19 mouse cellular contexts compared by ENCODE assay signal in genomic region chr6:8645708-8646107, GRCm38 (mm10).
DNase-seq lines count a peak whose midpoint lies in the region; ATAC-seq lines count a peak whose summit lies in the region.
"Had no signal": no experiment of that assay in that cellular context is flagged by ENCODE, and none has a peak within 500 bp of the region (broad histone marks: within the 10 kb centered on the region; RNA-seq: fewer than 3 reads in every experiment).

No protein-coding gene starts in this region.

- H3K4me3 ChIP-seq in midbrain, embryonic 11.5 days (ENCODE audit: low read depth, low read length) = no peak overlapping the region
- H3K4me3 ChIP-seq in midbrain, embryonic 15.5 days = no peak overlapping the region
- H3K4me3 ChIP-seq in forebrain, embryonic 15.5 days = no peak overlapping the region
- H3K4me3 ChIP-seq: embryonic facial prominence, embryonic 13.5 days; hindbrain, embryonic 15.5 days; megakaryocyte, embryonic 14.5 days; neural tube, embryonic 13.5 days had no signal

- no peak overlapping the region for H3K9ac ChIP-seq in midbrain, embryonic 11.5 days (ENCODE audit: low read length)
- H3K9ac ChIP-seq in midbrain, embryonic 15.5 days = no peak overlapping the region
- H3K9ac ChIP-seq in forebrain, embryonic 15.5 days (replicated peaks) = no peak overlapping the region
- H3K9ac ChIP-seq: embryonic facial prominence, embryonic 13.5 days; hindbrain, embryonic 15.5 days; liver, postnatal 0 days; neural tube, embryonic 13.5 days had no signal

- no peak overlapping the region for H3K4me2 ChIP-seq in midbrain, embryonic 11.5 days
- H3K4me2 ChIP-seq in midbrain, embryonic 15.5 days = no peak overlapping the region
- no peak overlapping the region for H3K4me2 ChIP-seq in forebrain, embryonic 15.5 days (replicated peaks)
- H3K4me2 ChIP-seq: embryonic facial prominence, embryonic 13.5 days; hindbrain, embryonic 15.5 days; neural tube, embryonic 13.5 days had no signal

- WGBS in midbrain, embryonic 11.5 days = 64% methylated on average over 2 of the region's 2 CpGs
- 35% methylated on average over 2 of the region's 2 CpGs for WGBS in midbrain, embryonic 15.5 days
- 39% methylated on average over 2 of the region's 2 CpGs for WGBS in forebrain, embryonic 15.5 days

- ATAC-seq in cerebellum, adult (ENCODE audit: insufficient number of reproducible peaks, low FRiP score, low TSS enrichment) = peak; percentile 77
- ATAC-seq in midbrain, embryonic 11.5 days (ENCODE audit: low FRiP score) = 0 out of 2 replicates have a peak, but pooled peaks have one; percentile 60
- no peak for ATAC-seq in midbrain, embryonic 15.5 days (replicated peaks)
- ATAC-seq in forebrain, embryonic 15.5 days (replicated peaks) = peak; percentile 51; the same call in 1 of the 2 replicates
- ATAC-seq: liver, postnatal 0 days had no signal

- H3K27ac ChIP-seq in midbrain, embryonic 11.5 days (ENCODE audit: low read depth, low read length) = no peak overlapping the region
- H3K27ac ChIP-seq in midbrain, embryonic 15.5 days = no peak overlapping the region
- H3K27ac ChIP-seq in forebrain, embryonic 15.5 days (replicated peaks) = no peak overlapping the region
- H3K27ac ChIP-seq: hindbrain, embryonic 15.5 days; neural tube, embryonic 13.5 days had no signal

- no peaks in the 10 kb centered on the region for H3K9me3 ChIP-seq in midbrain, embryonic 11.5 days (ENCODE audit: control insufficient read depth, low read length)
- no peaks in the 10 kb centered on the region for H3K9me3 ChIP-seq in midbrain, embryonic 15.5 days
- H3K9me3 ChIP-seq in forebrain, embryonic 15.5 days = no peaks in the 10 kb centered on the region
- H3K9me3 ChIP-seq: embryonic facial prominence, embryonic 13.5 days; hindbrain, embryonic 15.5 days; megakaryocyte, embryonic 14.5 days; neural tube, embryonic 13.5 days had no signal

- no peaks in the 10 kb centered on the region for H3K36me3 ChIP-seq in midbrain, embryonic 11.5 days (ENCODE audit: control insufficient read depth, insufficient read depth, low read length)
- no peaks in the 10 kb centered on the region for H3K36me3 ChIP-seq in midbrain, embryonic 15.5 days (replicated peaks)
- H3K36me3 ChIP-seq in forebrain, embryonic 15.5 days = 0 out of 2 replicates have a peak, but pooled peaks cover 3% of the 10 kb centered on the region
- H3K36me3 ChIP-seq: embryonic facial prominence, embryonic 13.5 days; neural tube, embryonic 13.5 days had no signal

- H3K27me3 ChIP-seq in midbrain, embryonic 11.5 days (ENCODE audit: control insufficient read depth, insufficient read depth, low read length) = no peaks in the 10 kb centered on the region
- H3K27me3 ChIP-seq in midbrain, embryonic 15.5 days (replicated peaks) = no peaks in the 10 kb centered on the region
- no peaks in the 10 kb centered on the region for H3K27me3 ChIP-seq in forebrain, embryonic 15.5 days
- H3K27me3 ChIP-seq: embryonic facial prominence, embryonic 13.5 days; hindbrain, embryonic 15.5 days; megakaryocyte, embryonic 14.5 days; neural tube, embryonic 13.5 days had no signal

- no peaks in the 10 kb centered on the region for H3K4me1 ChIP-seq in midbrain, embryonic 11.5 days (ENCODE audit: control insufficient read depth, insufficient read depth, low read length)
- no peaks in the 10 kb centered on the region for H3K4me1 ChIP-seq in midbrain, embryonic 15.5 days
- peaks cover 3% of the 10 kb centered on the region; the same call in 1 of the 2 replicates for H3K4me1 ChIP-seq in forebrain, embryonic 15.5 days
- H3K4me1 ChIP-seq: hindbrain, embryonic 15.5 days had no signal

- DNase-seq in cerebellum, adult 11-12 months = no peak
- peak; percentile 40 to 53 for DNase-seq in frontal cortex, adult 2 months (ENCODE audit: extremely low spot score in 1 of 2, low spot score in 1 of 2)
- DNase-seq in frontal cortex, postnatal 36 days (ENCODE audit: low spot score in 2 of 2) = no peak
- DNase-seq in midbrain, embryonic 11.5 days (ENCODE audit: low spot score, missing footprints) = no peak
- DNase-seq in embryo, embryonic 11 days = no peak
- DNase-seq: adrenal gland, adult 8-10 months; gastrocnemius, postnatal 10 days; kidney, adult 18-20 months; kidney, postnatal 4 days; liver; liver, postnatal 0 days; lung, postnatal 14 days had no signal

Comparison
In these comparisons a context has a peak if more than half of its experiments do, and no peak if none do; other contexts are left out.
1. DNase-seq: peak in frontal cortex, adult 2 months (2 of 2); none in cerebellum, adult 11-12 months (single experiment), frontal cortex, postnatal 36 days (0 of 2), midbrain, embryonic 11.5 days (single experiment) and embryo, embryonic 11 days (single experiment).